ENCODE assay signal across 8 mouse cellular contexts in genomic region chr6:127561231-127562020, GRCm38 (mm10). TPM values are rescaled to one million over a fixed set of nuclear protein-coding genes. Genes with fewer than 3 reads are reported as not detected.
DNase-seq lines count a peak whose midpoint lies in the region; ATAC-seq and TF ChIP-seq lines count a peak whose summit lies in the region.

TSS of gene Cracr2a (plus strand) at chr6:127561338.

- peak; percentile 40 for TF ChIP-seq CTCF in E14TG2a.4 (conservative IDR thresholded peaks at IDR 0.05; ENCODE audit: low read length)
- TF ChIP-seq CTCF in liver, embryonic 14.5 days (IDR thresholded peaks at IDR 0.05; ENCODE audit: low read depth), result peak; percentile 79

- H3K4me1 ChIP-seq in E14TG2a.4 (replicated peaks; ENCODE audit: low read depth, low read length), result peaks cover 10% of the 10 kb centered on the region
- peaks cover 4% of the 10 kb centered on the region; the same call in 1 of the 2 replicates for H3K4me1 ChIP-seq in forebrain, embryonic 11.5 days (replicated peaks; ENCODE audit: control insufficient read depth, insufficient read depth, low read length)
- peaks cover 25% of the 10 kb centered on the region for H3K4me1 ChIP-seq in heart, embryonic 15.5 days (replicated peaks)
- peaks cover 0 to 7% of the 10 kb centered on the region in 2 experiments; a peak in 2 of 4 replicates for H3K4me1 ChIP-seq in liver, embryonic 14.5 days (replicated peaks; ENCODE audit: control insufficient read depth in 2 of 2, insufficient read depth in 2 of 2, low read length in 1 of 2)
- no peaks in the 10 kb centered on the region for H3K4me1 ChIP-seq in stomach, embryonic 15.5 days

- H3K27me3 ChIP-seq in E14TG2a.4 (ENCODE audit: insufficient read depth, low read length), result peaks cover 43% of the 10 kb centered on the region
- H3K27me3 ChIP-seq in forebrain, embryonic 11.5 days (ENCODE audit: control insufficient read depth, insufficient read depth, low read length), result no peaks in the 10 kb centered on the region
- 0 out of 2 replicates have a peak, but pooled peaks cover 10% of the 10 kb centered on the region for H3K27me3 ChIP-seq in heart, embryonic 15.5 days
- H3K27me3 ChIP-seq in liver, embryonic 14.5 days (ENCODE audit: control insufficient read depth, insufficient read depth, low read length), result no peaks in the 10 kb centered on the region
- H3K27me3 ChIP-seq in stomach, embryonic 15.5 days (replicated peaks), result no peaks in the 10 kb centered on the region

- H3K36me3 ChIP-seq in E14TG2a.4 (ENCODE audit: insufficient read depth, low read length), result no peaks in the 10 kb centered on the region
- no peaks in the 10 kb centered on the region for H3K36me3 ChIP-seq in forebrain, embryonic 11.5 days (ENCODE audit: control insufficient read depth, insufficient read depth, low read length)
- no peaks in the 10 kb centered on the region for H3K36me3 ChIP-seq in heart, embryonic 15.5 days
- H3K36me3 ChIP-seq in liver, embryonic 14.5 days (replicated peaks; ENCODE audit: control insufficient read depth, insufficient read depth, low read depth), result no peaks in the 10 kb centered on the region
- no peaks in the 10 kb centered on the region for H3K36me3 ChIP-seq in stomach, embryonic 15.5 days

- peak; percentile 90 for ATAC-seq in forebrain, embryonic 11.5 days (replicated peaks; ENCODE audit: low FRiP score)
- ATAC-seq in heart, embryonic 15.5 days (replicated peaks; ENCODE audit: insufficient number of reproducible peaks, insufficient read depth, low FRiP score, low read depth), result peak; percentile 87
- peak; percentile 90 for ATAC-seq in liver, embryonic 14.5 days (ENCODE audit: insufficient read depth)
- peak; percentile 88 for ATAC-seq in stomach, embryonic 15.5 days (ENCODE audit: insufficient read depth, low FRiP score, low read depth)

- H3K9me3 ChIP-seq in E14TG2a.4 (ENCODE audit: low read length), result 0 out of 2 replicates have a peak, but pooled peaks cover 5% of the 10 kb centered on the region
- H3K9me3 ChIP-seq in forebrain, embryonic 11.5 days (ENCODE audit: control insufficient read depth, low read length), result no peaks in the 10 kb centered on the region
- no peaks in the 10 kb centered on the region for H3K9me3 ChIP-seq in heart, embryonic 15.5 days (replicated peaks)
- no peaks in the 10 kb centered on the region for H3K9me3 ChIP-seq in liver, embryonic 14.5 days (ENCODE audit: control insufficient read depth, low read length)
- H3K9me3 ChIP-seq in stomach, embryonic 15.5 days, result no peaks in the 10 kb centered on the region

- peak within 1 kb of the TSS; percentile 78 for H3K4me3 ChIP-seq in E14TG2a.4 (replicated peaks; ENCODE audit: low read length)
- H3K4me3 ChIP-seq in forebrain, embryonic 11.5 days (ENCODE audit: low read depth, low read length), result peak within 1 kb of the TSS; percentile 37
- peak within 1 kb of the TSS; percentile 57 for H3K4me3 ChIP-seq in heart, embryonic 15.5 days
- H3K4me3 ChIP-seq in liver, embryonic 14.5 days (ENCODE audit: insufficient read depth in 1 of 2, low read depth in 2 of 2, low read length in 2 of 2), result peak within 1 kb of the TSS; percentile 59 to 72
- H3K4me3 ChIP-seq in stomach, embryonic 15.5 days (replicated peaks), result peak within 1 kb of the TSS; percentile 51

- peak; percentile 59 for DNase-seq in c-Kit-positive CD71-positive TER-119-positive erythroid progenitor cells, embryonic 14.5 days (ENCODE audit: low spot score)
- DNase-seq in forebrain, embryonic 11.5 days (ENCODE audit: low spot score), result peak; percentile 87
- DNase-seq in kidney, postnatal 10 days, result peak; percentile 92
- DNase-seq in liver, embryonic 14.5 days (ENCODE audit: low read depth in 3 of 3, low spot score in 3 of 3), result peak; percentile 43 to 57 (median 49)
- peak; percentile 81 for DNase-seq in neural tube, embryonic 10.5 days (ENCODE audit: extremely low spot score, low spot score)

- H3K27ac ChIP-seq in forebrain, embryonic 11.5 days (ENCODE audit: low read depth, low read length), result no peak within 1 kb of the TSS
- H3K27ac ChIP-seq in heart, embryonic 15.5 days, result peak within 1 kb of the TSS; percentile 68
- H3K27ac ChIP-seq in liver, embryonic 14.5 days, result no peak within 1 kb of the TSS
- H3K27ac ChIP-seq in stomach, embryonic 15.5 days, result peak within 1 kb of the TSS; percentile 65

- peak within 1 kb of the TSS; percentile 78 for H3K4me2 ChIP-seq in forebrain, embryonic 11.5 days (ENCODE audit: low read depth, low read length, severe bottlenecking)
- H3K4me2 ChIP-seq in heart, embryonic 15.5 days, result peak within 1 kb of the TSS; percentile 87
- H3K4me2 ChIP-seq in liver, embryonic 14.5 days (ENCODE audit: low read depth), result peak within 1 kb of the TSS; percentile 83
- peak within 1 kb of the TSS; percentile 89 for H3K4me2 ChIP-seq in stomach, embryonic 15.5 days

- TF ChIP-seq EP300 in liver, embryonic 14.5 days (IDR thresholded peaks at IDR 0.05; ENCODE audit: low read depth), result no peak

- 0% methylated on average over 22 of the region's 22 CpGs for WGBS in forebrain, embryonic 11.5 days
- 0% methylated on average over 22 of the region's 22 CpGs for WGBS in heart, embryonic 15.5 days
- under 1% methylated on average over 22 of the region's 22 CpGs for WGBS in liver, embryonic 14.5 days (ENCODE audit: insufficient replicate concordance)
- WGBS in stomach, embryonic 15.5 days, result 0% methylated on average over 22 of the region's 22 CpGs

- H3K9ac ChIP-seq in forebrain, embryonic 11.5 days (ENCODE audit: low read length), result peak within 1 kb of the TSS; percentile 48
- H3K9ac ChIP-seq in heart, embryonic 15.5 days, result peak within 1 kb of the TSS; percentile 46
- H3K9ac ChIP-seq in liver, embryonic 14.5 days (replicated peaks), result peak within 1 kb of the TSS; percentile 44
- H3K9ac ChIP-seq in stomach, embryonic 15.5 days, result peak within 1 kb of the TSS; percentile 40; the same call in 1 of the 2 replicates

RNA-seq across cellular contexts. Expression of gene Cracr2a, which starts in this region (rescaled TPM):
- polyA plus RNA-seq in forebrain, embryonic 11.5 days (2014; fragmentation: Nextera tagmentation; extraction: Ambion mirVana), result 0.99 and 1.2 TPM in 2 replicates
- 1.1 and 1.3 TPM in 2 replicates for polyA plus RNA-seq in heart, embryonic 15.5 days (2015; fragmentation: Nextera tagmentation; extraction: Ambion mirVana)
- polyA plus RNA-seq in liver, embryonic 14.5 days (2012; rRNA removed), result 0.30 and 0.35 TPM in 2 replicates
- 0.51 and 0.57 TPM in 2 replicates for polyA plus RNA-seq in liver, embryonic 14.5 days (2014; fragmentation: Nextera tagmentation; extraction: Ambion mirVana)
- polyA plus RNA-seq in stomach, embryonic 15.5 days (2015; fragmentation: Nextera tagmentation; extraction: Ambion mirVana), result 2.4 and 2.8 TPM in 2 replicates

Comparison
In these comparisons a context has a peak if more than half of its experiments do, and no peak if none do; other contexts are left out.
1. Peak in DNase-seq, ATAC-seq, H3K4me3 ChIP-seq, H3K9ac ChIP-seq and H3K4me2 ChIP-seq in liver, embryonic 14.5 days; RNA of the gene not detected or under 1 TPM.
2. H3K27ac ChIP-seq: peak in heart, embryonic 15.5 days (single experiment) and stomach, embryonic 15.5 days (single experiment); none in forebrain, embryonic 11.5 days (single experiment) and liver, embryonic 14.5 days (single experiment).
3. Peak in every context shown above with its lines, with median percentiles within 50 percentile points of each other: H3K4me3 ChIP-seq, DNase-seq, ATAC-seq, H3K4me2 ChIP-seq and H3K9ac ChIP-seq.